Mouse (Mus musculus) liver (tissue): ENCODE results near the gene Ptrh1.

Experiments
- DNase-seq: peaks from one replicate; pipeline ENCODE4 v3.0.0-alpha.2; 2020; ENCODE audit warnings: mixed read lengths

Gene Ptrh1

GRCm38 (mm10) chr2:32798251-32798962 lies 22.8 kb downstream of the Ptrh1 start:
- DNase-seq = no peak

DNA sequence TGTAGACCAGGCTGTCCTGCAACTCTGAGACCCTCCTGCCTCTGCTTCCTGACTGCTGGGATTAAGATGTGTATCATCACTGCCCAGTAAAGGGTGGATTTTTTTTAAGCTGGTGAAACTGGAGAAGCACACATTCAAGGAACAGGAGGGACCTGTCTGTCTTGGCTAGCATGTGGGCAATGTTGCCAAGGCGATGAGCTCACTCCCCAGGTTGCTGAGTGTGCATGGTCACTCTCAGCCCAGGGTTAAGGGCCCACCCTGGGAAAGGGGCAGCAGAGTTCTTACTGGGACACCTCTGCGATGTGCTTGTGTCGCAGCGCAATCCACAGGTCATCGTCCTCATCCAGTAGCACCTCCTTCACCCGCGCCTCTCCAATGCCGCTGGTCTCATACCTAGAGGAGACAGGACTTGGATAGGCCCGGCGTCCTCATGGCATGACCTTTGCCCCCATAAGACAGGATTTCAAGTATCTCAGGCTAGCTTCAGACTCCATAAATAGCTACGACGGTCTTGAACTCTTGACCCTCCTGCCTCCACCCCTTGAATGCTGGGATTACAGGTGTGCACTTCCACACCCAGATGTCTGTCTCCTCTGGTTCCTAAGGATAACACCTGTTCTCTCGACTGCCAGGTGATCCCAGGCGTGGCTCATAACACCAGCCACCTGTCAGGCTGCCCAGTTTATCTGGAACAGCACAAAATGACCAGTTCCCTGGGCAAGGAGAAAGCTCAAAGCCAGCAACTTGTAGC lies 33.4 kb downstream of the Ptrh1 start:
- DNase-seq = no peak

DNA sequence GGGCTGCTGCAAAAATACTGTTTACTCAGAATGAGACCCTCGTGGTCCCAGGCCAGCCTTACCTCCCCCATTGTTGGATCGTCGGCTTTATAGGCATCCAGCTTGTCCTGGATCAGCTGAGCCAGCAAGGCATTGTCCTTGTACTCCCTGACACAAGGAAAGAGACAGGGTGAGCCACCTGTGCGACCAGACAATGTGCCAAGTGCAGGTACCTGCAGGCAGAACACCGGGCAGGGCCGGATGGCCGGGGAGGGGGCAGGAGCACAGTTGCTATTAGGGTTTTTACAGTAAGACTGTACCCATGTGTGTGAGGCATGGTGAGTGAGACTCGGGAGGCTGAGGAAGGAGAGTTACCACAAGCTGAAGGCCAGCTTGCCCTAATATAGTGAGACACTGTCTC lies 36.4 kb downstream of the Ptrh1 start:
- no peak for DNase-seq

GRCm38 (mm10) chr2:32816497-32816896 lies 40.9 kb downstream of the Ptrh1 start:
- no peak for DNase-seq

GRCm38 (mm10) chr2:32816946-32817581 lies 41.5 kb downstream of the Ptrh1 start:
- DNase-seq = no peak

DNA sequence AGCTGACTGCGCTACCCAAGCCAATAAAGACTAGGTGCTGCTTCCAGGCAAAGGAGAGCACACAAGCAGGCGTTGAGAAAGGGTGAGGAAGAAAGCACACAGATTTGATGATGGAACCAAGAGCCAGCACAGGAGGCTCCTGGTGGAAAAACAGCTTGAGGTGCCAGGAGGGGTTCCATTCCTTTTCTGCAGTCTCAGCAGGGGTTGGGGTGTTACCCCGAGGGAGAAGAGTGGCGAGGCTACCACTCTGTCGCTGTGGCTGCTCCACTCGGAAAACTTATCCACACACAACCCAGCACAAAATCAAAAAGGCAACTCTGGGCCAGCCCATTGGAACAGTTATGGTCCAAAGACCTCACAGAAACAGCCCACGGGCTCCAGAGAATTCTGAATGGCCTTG lies 42.0 kb downstream of the Ptrh1 start:
- no peak for DNase-seq

DNA sequence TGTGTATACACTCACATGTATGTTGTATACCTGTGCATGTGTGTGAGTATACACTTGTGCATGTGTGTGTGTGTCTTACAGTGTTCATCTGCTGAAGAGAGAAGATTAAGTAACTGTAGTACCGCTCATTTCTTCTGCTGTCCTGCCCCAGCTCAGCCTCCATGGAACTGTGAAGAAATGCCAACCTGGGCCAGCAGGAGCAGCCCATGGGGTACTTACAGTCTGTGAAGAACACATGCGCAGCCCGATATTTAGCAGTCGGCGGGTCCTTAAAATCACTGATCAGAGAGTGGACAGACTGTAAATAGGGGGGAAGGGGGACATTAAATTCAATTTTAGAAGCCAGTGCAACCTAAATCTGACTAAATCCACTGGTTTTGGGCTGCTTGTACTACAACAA lies 42.6 kb downstream of the Ptrh1 start:
- no peak for DNase-seq

GRCm38 (mm10) chr2:32821041-32821802 lies 45.6 kb downstream of the Ptrh1 start:
- peak; percentile 50 for DNase-seq

- no peak for DNase-seq
Observed at GRCm38 (mm10) chr2:32822643-32823042, 47.1 kb downstream of the Ptrh1 start.

DNA sequence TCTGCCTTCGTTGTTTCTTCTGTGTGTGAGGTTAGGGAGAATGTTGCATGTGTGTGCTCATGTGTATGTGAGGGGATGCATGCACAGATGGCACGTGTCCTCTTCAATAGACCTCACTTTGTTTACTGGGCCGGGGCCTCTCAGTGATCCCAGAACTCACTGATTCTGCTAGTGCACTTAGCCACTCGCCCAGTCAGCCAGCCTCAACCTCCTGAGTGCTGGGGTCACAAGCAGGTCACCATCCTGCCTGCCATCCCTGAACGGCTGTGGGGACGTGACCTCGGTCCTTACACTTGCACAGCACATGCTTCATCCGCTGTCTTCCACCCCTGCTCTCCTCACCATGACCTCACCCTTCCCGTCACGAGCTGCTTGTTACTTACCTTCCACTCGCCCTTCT lies 47.6 kb downstream of the Ptrh1 start:
- DNase-seq = no peak

DNA sequence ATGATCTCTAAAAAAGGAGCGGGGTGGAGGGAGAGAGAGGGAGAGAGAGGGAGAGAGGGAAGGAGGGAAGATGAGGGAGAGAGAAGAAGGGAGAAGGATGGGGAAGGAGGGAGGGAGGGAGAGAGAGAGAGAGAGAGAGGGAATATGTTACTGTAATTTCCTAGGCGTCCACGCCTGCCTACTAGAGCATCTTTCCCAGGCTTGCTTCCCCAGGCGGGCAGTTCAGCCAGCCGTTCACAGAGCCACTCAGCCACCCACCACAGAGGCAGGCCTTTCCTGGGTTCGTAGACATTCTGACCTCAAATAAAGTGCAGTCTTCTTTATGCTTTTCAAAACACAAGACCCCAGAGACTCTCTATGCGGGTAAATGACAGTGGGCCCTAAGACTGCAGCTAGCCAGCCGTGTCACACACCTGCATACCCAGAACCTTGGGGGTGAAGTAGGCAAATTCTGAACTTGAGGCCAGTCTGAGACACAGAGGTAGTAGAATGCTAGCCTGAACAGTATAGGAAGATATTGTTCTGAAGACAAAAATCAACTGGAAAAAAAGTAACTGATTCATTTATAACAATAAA lies 48.1 kb downstream of the Ptrh1 start:
- DNase-seq = no peak

DNA sequence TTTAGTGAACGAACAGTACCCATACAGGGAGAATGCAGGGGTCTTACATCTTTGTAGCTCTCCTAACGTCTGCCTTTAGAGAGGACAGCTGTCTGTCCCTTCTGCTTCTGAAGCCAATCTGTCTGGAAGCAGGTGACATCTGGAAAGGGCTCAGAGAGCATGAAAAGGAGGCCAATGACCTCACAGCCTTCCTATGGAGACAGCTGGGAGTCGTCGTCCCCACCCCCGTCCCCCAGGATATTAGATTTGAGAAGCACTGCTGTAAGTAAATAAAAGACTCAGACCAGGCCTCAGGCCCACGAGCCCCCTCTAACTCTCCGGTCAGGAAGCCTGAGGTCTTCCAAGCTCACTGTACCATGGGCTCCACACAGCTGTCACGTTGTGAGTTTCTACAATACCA lies 48.6 kb downstream of the Ptrh1 start:
- DNase-seq = no peak

- DNase-seq = no peak
Observed at GRCm38 (mm10) chr2:32824778-32825177, 49.2 kb downstream of the Ptrh1 start.

DNA sequence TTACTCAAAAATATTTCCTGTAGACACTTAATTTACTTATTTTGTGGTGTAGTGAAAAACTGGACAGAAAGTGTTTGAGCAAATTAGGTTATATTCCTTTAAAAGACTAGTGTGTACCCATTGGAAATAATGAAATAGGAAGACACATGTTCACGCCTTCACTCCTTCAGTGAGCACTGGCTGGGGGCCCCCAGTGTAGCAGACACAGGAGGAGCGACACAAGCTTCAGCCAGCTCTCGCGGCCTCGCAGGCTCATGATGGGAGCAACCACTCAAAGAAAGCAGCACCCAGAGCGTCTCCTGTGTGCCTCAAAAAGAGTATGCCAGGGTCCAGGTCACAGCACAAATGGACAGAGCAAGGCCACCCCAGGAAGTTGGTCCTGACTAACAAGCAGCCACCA lies 50.2 kb downstream of the Ptrh1 start:
- no peak for DNase-seq
